Mouse (Mus musculus) liver, adult 2 months (tissue): ENCODE data around the gene Cmtr2.

Source experiments
- CTCF ChIP-seq: fragments of 200-500 bp; IDR thresholded peaks from 2 replicates; pipeline ENCODE4 v1.5.1; 2011; ENCODE audit warnings: low read depth, low read length, control low read depth
- POLR2A ChIP-seq: fragments of 200-500 bp; IDR thresholded peaks from 2 replicates; pipeline ENCODE4 v1.6.1; 2011; ENCODE audit warnings: low read length, control low read depth; ENCODE audit not compliant: insufficient read depth; ENCODE audit errors: extremely low read depth

DNA sequence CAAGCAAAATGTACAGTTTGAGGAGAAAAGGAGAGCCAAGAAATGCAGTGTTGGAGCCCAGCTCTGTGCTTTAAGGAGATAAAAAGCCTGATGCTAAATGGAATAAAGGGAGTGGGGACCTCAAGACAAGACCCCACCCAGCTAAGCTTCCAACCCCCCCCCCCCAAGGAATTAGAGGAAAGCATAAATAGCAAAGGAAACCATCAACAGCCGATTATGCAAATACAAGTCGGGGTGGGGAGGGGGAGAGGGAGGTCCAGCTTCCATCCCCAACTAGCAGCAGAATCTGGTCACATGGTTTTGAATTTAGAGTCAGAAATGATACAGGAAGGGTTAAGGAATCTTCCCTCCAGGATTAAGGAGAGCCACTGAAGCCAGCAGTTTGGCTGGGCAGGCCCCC, 29.1 kb downstream of the Cmtr2 start:
- TF ChIP-seq POLR2A, result no peak
- TF ChIP-seq CTCF, result no peak
